Mouse (Mus musculus) cerebellum, adult 18-20 months (tissue): ENCODE measurements at regions not wholly inside any gene's neighbourhood (a gene's known extent, or its start where the extent isn't known, plus 50 kb on each side); places are given as distances from the start of the nearest gene placed in this dataset.

Source experiments
- DNase-seq, 2 experiments: peaks; one replicate each; pipeline ENCODE4 v3.0.0; 2021

DNA sequence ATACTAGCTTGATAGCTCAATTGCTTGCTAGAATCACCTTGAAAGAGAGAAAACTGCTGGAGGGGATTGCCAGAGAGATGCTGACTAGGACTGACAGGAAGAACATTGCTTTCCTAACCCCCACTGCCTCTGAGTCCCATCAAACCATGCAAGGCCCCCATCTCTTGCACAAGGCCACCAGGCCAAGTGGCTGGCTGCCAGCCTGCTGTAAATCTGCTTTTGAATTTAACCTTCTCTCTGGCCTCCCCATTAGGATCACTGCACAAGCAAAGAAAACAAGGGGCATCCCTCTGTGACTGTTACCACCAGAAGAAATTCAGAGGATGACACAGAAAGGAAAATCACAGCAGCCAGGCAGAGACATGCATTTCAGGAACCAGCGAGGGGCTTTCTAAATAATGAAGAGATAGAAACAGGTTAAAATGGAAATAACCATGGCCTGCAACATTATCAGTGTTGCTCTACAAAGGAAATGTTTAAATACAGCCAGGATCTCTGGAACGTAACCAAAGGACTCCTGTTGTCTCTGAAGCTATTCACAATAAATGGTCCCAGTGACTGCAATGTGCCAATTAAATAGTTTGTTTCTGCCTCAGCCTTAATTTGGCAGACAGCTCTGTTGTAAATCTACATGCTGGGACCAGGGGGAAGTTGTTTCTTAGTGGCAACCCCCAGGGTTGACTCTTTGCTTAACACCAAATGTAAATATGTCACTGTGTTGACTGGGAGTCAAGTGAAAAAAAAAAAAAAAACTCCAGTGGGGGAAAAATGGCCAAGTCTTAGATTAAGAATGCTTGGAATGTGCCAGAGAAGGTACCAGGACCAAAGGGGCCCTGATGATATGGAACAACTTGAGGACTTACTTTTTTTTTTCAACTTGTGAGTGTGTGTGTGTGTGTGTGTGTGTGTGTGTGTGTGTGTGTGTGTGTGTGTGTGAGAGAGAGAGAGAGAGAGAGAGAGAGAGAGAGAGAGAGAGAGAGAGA, 233.9 kb upstream of the Epha4 start:
- no peak for DNase-seq

DNA sequence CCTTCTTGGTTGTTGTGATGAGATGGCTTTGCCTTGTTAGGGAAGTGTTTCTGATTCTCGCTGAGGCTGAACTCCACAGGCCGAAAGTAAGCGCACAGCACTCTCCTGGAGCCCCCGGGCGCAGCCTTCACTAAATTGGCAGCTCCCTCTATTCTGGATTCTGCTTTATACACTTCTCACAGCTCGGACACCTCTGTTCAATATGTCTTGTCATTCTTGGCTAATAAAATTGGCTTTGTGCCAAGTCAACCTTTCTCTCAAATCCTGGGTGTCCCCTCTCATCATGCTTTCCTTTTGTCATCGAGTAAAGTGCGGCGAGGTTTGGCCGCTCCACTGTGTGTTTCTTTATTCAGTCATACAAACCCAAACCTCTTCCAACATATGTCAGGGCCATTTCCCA, 217.2 kb upstream of the Epha4 start:
- DNase-seq = no peak

DNA sequence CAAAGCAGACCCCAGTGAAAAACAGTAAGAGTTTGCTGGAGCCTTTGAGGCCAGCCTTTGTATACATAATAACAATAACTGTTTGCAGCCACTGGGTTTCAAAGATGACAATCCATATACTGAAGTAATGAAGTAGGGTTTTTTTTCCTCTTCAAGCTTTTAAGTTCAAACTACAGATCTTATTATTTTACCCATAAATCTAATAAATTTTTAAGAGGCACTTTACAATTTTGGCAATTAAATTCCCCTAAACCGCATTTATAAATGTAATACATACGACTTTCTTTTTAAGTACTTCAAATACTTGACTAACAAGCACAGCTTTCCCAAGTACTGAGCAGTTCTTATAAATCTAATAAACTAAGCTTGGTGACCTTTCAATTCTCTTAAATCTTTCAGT, 212.7 kb upstream of the Epha4 start:
- no peak for DNase-seq

DNA sequence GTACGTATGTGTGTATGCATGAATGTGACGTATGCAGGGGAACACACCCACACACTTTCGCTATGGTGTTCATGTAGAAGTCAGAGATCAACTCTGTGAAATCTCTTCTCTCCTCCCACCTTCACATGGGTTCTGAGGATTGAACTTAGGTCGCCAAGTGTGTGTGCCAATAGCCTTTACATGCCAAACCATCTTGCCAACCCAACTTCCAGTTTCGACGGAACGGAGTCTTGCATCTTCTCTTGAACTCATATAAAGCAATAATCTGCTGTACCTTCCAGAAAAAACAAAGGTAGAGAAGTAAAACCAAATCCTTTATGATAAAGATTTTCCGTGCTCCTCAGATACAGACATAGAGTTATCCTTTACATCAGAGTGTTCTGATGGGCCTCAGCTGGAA, 208.4 kb upstream of the Epha4 start:
- DNase-seq = no peak

DNA sequence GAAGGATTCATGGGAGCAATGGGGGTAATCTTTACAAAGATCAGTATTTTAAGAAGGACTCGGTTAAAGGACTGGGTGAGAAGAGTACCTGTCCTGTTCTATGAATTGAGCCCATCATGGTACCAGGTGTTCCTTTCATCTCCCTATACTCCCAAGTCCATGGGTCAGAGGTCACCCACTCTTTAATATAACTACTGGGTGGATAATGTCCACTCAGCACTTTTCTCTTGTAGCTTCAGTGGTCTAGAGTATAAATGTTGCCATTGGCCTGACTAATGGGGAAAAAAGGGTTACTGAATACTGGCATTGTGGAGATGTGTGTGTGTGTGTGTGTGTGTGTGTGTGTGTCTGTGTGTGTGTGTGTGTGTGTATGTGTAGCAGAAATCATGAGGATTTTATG, 206.0 kb upstream of the Epha4 start:
- no peak for DNase-seq

DNA sequence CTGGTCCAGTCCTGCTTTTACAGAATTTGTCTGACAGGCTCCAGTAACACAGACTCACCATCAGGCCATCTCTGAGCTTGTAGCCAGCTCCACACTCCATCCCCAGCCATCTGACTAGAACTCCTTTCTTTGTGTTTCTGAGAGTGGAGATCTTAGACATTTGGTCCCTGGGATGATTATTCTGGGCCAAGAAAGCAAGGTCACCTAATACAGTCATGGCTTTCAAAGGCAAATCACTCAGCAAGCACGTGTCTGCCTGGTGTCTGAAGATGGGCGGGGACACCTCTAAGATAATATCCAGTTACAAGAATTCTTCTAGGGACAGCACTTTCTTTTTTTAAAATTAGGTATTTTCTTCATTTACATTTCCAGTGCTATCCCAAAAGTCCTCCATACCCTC, 198.1 kb upstream of the Epha4 start:
- no peak for DNase-seq

DNA sequence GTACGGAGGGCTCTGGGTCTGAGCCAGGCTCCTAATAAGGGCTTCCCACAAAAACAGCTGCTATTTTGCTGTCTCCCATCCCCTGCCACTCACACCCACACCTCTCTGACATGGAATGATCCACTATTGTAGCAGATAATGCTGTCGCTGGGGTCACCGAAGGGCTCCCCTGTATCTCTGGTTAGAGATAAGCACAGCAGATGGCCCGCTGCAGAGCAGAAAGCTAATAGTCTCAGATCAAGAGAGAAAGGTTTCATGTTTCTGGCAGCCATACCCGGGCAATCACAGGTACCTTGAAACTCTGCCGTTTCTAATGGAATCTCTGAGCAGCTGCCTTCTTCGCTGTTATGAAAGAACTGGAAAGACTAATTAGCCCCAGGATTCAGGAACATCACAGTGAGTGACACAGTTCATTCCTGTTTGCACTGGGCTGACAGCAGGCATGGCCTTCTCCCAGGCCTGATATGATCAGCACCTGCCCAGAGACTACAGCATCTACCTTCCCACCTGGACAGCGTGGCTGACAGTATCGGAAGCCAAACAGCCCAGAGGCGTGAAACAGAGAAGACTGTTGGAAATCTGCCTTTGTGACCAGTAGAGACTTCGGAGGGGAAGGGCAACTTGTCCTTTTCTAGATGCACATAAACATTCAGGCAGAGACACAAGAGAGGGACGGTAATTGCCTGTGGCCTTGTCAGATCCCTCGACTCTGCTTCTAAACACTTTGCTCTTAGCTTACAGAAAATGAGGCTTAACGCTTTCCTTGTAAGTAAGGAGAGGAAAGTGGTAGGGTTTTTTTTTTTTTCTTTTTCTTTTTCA, 193.5 kb upstream of the Epha4 start:
- peak in 1 of 2 experiments; percentile 1 for DNase-seq

DNA sequence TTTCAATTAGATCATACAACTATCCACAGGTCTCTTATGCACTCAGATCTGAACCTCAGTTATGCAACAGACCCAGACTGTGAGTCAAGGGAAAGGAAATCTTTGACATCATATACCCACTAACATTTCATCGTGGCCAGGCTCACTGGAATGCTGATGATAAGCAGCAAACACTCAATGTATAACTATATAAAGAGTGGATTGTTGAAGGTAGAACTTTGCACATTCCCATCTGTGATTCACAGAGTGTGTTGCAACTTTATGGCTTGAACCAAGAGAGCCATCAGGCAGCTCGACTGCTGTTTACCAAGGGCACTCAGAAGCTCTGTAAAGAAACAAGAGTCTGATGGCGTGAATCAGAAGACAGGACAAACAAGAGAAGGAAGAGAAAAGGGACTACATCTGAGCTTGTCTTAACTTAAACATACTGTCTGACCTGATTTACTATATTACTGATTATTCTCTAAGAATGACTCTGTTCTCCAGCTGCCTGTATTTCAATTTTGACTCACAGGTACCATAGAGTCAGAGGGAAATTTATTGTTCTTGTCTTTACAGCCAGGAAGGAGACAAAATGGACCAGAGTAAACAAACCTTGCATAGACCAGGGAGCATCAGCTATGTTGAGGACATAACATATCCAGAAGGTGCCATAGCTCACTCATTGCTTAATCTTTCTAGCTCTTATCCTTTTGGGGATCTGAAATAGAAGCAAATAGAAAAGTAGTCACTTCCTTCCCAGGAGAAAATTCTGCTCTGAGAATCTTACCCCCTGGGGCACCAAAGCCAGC, 180.5 kb upstream of the Epha4 start:
- no peak for DNase-seq

DNA sequence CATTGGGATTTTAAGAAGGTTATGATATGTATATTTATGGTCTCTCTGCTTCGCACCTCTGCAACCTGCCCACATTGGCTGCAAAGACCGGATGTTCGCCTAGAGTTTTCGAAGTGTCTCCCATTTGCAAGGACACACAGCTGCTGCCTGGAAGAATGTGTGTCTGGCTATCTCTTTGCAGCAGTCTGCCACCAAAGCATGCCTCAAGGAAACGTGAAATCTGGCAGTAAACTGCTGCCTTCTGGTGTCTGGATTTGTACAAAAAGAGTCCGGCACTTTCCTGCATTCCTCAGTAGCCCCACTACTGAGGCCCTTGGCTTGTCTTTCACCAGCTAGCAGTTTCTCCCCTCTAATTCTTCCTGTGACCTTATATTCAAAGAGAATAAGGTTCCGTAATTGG, 148.5 kb upstream of the Epha4 start:
- no peak for DNase-seq

DNA sequence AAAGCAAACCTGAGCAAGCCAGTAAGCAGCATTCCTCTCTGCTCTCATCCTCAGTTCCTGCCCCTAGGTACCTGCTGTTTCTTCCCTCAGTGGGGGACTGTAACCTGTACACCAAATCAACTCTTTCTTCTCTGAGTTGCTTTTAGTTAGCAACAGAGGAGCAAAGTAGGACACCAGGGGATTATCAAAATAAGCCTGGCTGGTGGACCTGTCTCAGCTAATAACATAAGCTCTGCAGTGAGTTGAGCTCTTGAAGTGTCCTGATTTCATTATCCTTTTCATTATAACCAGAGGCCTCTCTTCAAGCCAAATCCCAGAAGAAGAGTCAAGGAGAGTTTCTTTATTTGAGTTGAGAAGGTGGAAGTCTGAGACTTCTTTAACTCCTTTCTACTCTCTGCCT, 145.5 kb upstream of the Epha4 start:
- DNase-seq = no peak

DNA sequence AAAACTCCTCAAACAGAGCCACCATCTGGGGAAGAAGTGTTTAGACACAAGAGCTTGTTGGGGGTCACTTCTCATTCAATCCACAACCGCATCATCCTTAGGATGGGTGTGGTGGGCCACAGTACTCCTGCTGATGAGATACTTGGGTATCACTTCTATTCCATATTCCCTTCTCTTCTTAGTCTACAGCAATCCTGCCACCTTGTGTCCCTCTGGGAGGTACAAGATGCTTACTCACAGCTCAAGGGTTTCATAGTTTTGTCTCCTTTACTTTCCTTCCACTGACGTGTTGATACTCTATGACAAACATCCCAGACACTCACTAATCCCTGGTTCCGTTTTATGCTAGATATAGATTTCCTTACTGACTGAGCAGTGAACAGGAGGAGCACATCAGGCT, 122.1 kb upstream of the Epha4 start:
- DNase-seq = no peak

DNA sequence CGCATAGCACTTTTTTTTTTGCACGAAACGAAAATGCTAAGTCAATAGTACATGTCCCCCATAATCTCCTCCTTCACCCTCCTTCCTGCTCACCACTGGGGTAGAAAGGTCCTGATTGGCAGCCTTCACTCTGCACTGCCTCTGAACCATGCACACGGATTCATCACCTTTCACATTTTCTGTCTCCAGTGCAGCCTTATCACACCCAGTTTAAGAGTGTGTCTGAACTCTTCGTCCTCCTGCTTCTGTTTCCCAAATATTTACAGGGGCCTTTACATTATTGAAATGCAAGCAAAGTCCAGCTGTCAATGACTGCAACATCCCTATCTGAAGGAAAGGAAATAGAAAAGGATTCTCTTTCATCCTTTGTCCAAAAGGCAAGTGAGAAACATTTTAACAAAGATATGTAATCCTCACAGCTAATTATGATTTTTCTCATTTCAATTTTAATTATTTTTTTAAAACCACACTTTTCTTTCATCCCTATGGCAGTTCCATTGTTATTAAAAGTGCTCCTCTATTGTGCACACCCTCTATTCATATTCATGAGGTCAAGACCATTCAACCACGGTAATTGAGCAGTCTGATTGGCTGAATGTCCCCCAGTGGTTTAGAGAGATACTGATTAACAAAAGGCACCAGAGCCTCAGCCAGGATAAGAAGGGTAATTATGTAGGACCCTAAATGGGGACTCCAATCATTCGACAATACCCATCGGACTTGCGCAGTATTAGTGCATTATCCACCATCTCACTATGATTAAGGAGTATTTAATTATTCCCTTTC, 114.8 kb upstream of the Epha4 start:
- no peak for DNase-seq

DNA sequence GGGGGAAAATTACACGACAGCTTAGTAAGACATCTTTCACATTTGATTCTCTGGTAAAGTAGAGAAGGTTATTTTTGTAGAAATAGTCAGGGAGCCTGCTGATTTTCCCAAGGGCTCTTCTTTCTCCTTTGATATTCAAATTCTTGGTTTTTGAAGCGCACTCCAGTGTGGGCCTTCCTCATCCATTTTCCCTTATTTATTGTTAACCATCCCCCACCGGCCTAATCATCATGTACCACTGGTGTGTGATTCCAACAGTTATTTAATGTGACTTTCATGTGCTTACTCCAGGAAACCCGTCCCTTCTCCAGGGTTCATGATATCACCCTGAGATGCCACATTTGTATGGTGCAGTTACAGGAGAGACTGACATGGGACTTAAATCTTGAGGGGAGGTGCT, 114.0 kb upstream of the Epha4 start:
- no peak for DNase-seq

DNA sequence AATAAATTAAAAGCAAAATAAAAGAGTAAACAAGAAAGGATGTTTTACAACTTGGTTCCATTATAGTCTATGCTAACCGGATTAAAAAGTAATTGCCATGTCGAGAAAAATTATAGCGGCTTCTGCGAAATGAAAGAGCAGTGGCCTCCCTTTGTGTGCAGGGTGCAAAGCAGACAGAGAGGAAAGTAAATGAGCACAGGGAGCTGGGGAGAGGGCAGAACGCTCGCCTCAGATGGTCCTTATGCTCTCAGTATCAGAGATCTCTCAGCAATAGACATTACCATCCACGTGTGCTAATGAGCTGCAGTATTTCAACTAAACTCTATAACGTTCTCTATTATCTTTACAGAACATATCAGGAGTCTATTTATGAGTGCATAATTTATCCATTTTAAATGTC, 102.6 kb upstream of the Epha4 start:
- no peak for DNase-seq

DNA sequence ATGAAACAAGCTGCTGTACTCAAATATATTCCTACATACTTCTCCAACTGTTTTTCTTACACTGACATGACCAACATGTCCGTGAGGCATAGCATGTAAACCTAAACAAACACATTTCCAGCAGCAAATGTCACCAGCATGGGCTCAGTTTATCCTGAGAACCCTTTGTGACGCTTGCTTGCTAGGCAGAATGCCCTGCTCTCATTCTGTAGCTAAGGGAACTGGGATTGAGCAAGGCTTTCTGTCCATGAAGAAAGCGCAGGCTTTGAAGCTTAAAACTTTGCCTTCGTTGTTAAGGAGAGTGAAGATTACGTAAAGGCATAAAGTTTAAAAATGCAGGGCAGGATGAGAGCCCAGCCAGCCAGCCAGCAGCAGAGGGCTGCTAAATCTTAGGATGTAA, 85.6 kb upstream of the Epha4 start:
- DNase-seq = no peak

DNA sequence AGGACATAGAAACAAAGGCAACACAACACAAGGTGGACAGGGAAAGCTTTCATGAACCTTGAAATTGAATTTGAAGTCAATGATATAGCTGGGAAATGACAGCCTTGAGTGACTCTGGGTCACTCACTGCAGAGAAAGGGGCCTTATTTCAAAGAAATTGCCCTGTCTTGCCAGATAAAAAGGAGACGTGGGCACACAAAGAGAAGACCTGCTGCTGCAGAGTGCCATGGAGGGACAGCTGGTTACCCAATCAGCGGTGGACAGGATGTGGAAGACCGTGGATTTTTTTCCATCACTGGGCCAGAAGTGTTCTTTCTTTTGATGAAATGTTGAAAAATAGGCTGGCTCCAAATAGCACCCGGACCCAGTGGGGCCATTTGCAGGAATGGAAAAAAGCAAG, 77.8 kb upstream of the Epha4 start:
- DNase-seq = no peak

DNA sequence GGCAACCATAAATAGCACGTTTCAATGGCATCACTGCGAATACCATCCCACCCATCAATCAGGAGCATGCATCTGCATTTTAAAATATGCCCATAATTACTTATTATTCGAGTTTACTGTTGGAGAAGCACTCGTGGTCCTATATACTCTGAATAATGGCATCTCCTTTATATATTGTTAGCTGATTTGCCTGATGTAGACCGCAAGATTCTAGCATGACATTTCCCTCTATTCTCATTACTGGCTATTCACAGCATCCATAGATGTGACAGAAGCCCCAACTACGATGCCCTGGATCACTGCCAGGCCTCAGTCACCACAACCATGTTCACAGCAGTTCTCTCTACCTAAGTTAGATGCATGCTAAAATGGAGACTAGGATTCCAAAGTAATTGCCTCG, 77.4 kb upstream of the Epha4 start:
- no peak for DNase-seq

DNA sequence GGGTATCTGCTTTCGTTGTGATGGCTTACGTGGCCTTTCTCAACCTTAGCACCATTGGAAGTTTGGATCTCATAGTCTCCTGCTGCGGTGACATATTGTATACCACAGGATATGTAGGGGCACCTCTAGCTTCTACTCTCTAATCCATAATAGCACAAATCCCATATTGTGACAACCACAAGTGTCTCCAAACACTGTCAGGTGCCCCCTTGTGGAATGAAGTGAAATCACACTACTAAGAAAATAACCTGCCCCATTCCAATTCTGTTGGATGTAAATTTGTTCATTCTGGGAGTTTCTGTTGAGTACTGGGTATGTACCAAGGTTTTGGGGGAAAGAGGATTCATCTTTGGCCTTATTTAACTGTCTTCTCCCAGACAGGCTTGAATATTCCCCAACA, 74.5 kb upstream of the Epha4 start:
- no peak for DNase-seq

DNA sequence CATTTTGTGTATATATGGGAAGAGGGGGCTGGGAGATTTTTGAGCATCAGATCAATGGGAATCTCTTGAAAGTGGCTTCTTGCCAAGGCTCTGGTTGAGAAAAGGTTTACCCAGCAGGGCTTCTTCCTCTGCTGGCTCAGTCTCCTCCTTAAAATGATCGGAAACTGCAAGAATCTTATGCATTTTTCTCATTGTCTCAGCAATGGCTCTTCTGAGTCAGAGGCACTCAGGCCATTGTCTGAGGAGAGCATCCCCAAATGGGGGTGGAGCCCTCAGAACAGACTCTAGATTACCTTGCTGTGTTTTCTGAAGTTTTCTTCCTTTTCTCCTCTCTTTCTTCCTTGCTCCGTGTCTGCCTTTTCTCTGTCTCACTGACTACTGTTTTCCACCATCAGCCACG, 70.6 kb upstream of the Epha4 start:
- DNase-seq = no peak

DNA sequence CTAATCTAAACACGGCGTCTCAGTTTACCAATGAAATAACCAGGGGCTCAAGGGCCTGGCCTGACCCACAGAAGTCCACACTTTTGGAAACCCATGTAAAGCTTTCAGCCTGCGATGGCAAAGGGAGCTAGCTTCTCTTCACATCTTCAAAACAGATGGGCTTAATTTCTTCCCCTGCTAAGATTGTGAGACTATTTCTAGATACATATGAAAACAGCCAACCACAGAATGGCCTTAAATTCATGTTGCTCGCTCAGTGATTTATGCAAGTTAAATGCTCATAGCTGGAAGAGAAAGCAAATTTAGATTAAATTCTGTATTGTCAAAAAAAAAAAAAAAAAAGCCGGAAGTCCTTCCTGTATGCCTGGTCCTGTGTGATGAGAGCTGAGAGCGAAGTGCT, 53.2 kb upstream of the Epha4 start:
- DNase-seq = no peak

DNA sequence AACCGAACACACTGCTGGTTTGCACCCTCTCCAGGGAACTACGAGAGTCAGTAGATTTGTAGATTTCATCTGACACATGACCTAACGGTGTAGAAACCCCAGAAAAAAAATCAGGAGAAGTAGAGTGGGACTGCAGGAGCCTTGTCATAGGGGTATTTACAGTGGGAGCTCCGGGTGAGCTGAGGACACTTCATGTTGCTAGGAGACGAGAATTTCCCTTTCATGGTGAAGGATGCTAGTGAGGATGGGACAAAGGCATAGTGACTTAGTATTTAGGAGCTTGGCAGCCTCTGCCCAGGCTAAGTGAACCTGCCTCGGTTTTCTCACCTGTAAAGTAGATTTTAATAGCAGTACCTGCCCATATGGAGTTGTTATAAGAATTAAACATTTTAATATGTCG, 52.8 kb upstream of the Epha4 start:
- DNase-seq = no peak
